Mouse (Mus musculus): ENCODE measurements at regions not wholly inside any gene's neighbourhood (a gene's known extent, or its start where the extent isn't known, plus 50 kb on each side); places are given as distances from the start of the nearest gene placed in this dataset.

DNA sequence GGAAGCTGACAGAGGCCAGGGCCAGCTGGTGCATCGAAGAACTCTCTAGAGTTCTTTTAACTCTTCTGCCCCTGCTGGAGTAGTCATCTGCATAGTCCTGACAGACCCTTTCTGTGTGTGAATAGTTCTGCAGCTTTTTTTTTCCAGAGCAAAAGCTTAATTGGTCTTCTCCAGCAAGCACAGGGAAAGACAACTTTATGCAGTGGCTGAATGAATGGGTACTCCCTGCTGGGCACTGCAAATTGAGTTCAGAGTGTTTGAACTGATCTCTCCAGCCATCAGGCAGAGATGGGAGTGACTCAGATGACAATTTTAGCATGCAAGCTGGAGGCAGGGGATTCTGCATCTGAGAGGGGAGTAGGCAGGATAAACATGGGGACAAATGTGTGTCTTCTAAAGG is 242.0 kb downstream of the Rpl10-ps3 start:
- H3K4me1 ChIP-seq (ENCODE audit: control insufficient read depth, insufficient read depth, low read length), result no peaks in the 10 kb centered on the region
- no peak for TF ChIP-seq CTCF (IDR thresholded peaks at IDR 0.05; ENCODE audit: borderline replicate concordance, insufficient read depth, low read depth, low read length)
- TF ChIP-seq POLR2A (IDR thresholded peaks at IDR 0.05; ENCODE audit: borderline replicate concordance, insufficient read depth, low read length), result no peak
- DNase-seq, result no peak
- H3K27me3 ChIP-seq (ENCODE audit: control insufficient read depth, insufficient read depth, low read length), result no peaks in the 10 kb centered on the region
- H3K27ac ChIP-seq (ENCODE audit: insufficient read depth, low read length), result no peak overlapping the region
- H3K4me3 ChIP-seq (replicated peaks; ENCODE audit: insufficient read depth, low read depth, low read length), result no peak overlapping the region
- WGBS, result 45% methylated on average over 1 of the region's 1 CpGs

DNA sequence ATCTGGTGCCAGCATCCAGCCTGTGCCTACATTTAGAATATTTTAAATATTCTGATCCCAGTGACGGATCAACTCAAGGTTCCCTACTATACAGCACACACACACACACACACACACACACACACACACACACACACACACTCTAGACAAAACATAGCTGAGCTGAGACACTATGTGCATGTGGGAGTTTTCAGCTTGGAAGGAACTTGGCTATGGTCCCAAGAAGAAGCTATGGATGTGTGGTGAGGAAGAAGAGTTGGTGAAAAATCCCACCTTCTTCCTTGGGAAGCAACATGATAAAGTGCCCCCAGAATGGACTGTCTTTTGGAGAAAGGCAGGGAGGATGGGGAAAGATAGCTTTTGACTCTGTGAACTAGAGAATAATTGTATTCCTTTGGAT is 243.7 kb downstream of the Rpl10-ps3 start:
- 58% methylated on average over 1 of the region's 1 CpGs for WGBS
- Histone ChIP-seq H3K27ac (ENCODE audit: insufficient read depth, low read length) (no peak overlapping the region), H3K4me1 (ENCODE audit: control insufficient read depth, insufficient read depth, low read length) (no peaks in the 10 kb centered on the region), H3K27me3 (ENCODE audit: control insufficient read depth, insufficient read depth, low read length) (no peaks in the 10 kb centered on the region), H3K4me3 (replicated peaks; ENCODE audit: insufficient read depth, low read depth, low read length) (no peak overlapping the region)
- TF ChIP-seq POLR2A (IDR thresholded peaks at IDR 0.05; ENCODE audit: borderline replicate concordance, insufficient read depth, low read length) (no peak), CTCF (IDR thresholded peaks at IDR 0.05; ENCODE audit: borderline replicate concordance, insufficient read depth, low read depth, low read length) (no peak)
- no peak for DNase-seq

DNA sequence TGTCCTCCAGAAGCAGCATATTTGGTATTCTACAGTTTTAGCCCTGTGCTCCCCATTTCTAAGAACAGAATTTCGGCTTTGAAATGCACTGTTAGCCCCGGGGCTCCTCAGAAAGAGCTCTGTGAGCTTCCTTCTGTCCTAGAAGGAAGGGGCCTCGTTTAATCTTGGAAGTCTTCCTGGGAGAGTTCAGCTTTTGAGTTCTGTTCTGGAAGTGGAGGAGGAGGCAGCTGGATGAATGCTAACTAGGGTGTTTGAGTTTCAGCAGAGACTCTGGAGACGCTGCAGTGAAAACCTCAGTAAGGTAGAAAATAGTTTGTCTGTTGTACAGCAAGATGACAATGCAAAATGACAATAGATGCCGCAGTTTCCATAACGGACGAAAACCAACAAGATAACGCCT is 253.8 kb downstream of the Rpl10-ps3 start:
- H3K4me3 ChIP-seq (replicated peaks; ENCODE audit: insufficient read depth, low read depth, low read length), result no peak overlapping the region
- WGBS, result 80% methylated on average over 8 of the region's 8 CpGs
- TF ChIP-seq CTCF (IDR thresholded peaks at IDR 0.05; ENCODE audit: borderline replicate concordance, insufficient read depth, low read depth, low read length) (no peak), POLR2A (IDR thresholded peaks at IDR 0.05; ENCODE audit: borderline replicate concordance, insufficient read depth, low read length) (no peak)
- H3K27ac ChIP-seq (ENCODE audit: insufficient read depth, low read length), result no peak overlapping the region
- H3K27me3 ChIP-seq (ENCODE audit: control insufficient read depth, insufficient read depth, low read length), result no peaks in the 10 kb centered on the region
- peak in 1 of 2 experiments; percentile 5 for DNase-seq
- no peaks in the 10 kb centered on the region for H3K4me1 ChIP-seq (ENCODE audit: control insufficient read depth, insufficient read depth, low read length)

DNA sequence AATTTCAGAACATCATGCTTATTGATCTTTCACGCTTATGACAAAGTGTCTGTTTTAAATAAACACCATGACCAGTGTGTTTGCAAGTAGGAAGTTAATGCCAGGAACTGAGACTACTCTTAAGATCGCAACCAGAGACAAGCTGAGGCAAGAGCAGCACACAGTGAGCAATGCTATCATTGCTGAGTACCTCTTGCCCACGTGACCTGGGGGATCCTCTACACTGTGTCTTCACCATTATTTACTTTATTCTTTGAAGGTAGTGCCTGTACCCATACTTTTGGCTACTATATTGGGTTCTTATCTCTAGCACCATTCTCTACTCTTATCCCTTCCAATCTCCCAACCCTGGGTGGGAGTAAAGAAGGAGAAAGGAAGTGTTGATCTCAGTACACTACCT is 254.9 kb downstream of the Rpl10-ps3 start:
- no peak for TF ChIP-seq POLR2A (IDR thresholded peaks at IDR 0.05; ENCODE audit: borderline replicate concordance, insufficient read depth, low read length)
- no peak for TF ChIP-seq CTCF (IDR thresholded peaks at IDR 0.05; ENCODE audit: borderline replicate concordance, insufficient read depth, low read depth, low read length)
- 79% methylated on average over 3 of the region's 3 CpGs for WGBS
- DNase-seq, result no peak
- H3K4me3 ChIP-seq (replicated peaks; ENCODE audit: insufficient read depth, low read depth, low read length), result no peak overlapping the region
- no peak overlapping the region for H3K27ac ChIP-seq (ENCODE audit: insufficient read depth, low read length)
- H3K4me1 ChIP-seq (ENCODE audit: control insufficient read depth, insufficient read depth, low read length), result no peaks in the 10 kb centered on the region
- no peaks in the 10 kb centered on the region for H3K27me3 ChIP-seq (ENCODE audit: control insufficient read depth, insufficient read depth, low read length)

DNA sequence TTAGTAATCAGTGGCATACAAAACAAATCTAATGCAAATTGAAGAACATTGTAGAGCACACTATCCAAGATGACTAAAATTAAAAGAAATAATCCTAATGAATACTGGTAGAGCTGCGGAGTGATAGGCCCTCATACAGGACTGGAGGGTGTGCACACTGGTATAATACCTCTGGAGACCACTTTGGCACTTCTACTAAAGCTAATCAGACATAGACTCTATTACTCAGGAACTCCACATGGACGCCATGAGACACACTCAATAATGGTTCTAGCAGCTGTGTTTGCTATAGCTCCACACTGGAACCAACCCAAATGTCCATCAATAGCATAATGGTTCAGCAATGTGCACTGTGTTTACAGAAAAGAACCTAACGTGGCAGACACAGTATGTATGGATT is 264.6 kb downstream of the Rpl10-ps3 start:
- H3K4me1 ChIP-seq (ENCODE audit: control insufficient read depth, insufficient read depth, low read length), result no peaks in the 10 kb centered on the region
- 77% methylated on average over 3 of the region's 3 CpGs for WGBS
- H3K27ac ChIP-seq (ENCODE audit: insufficient read depth, low read length), result no peak overlapping the region
- no peak overlapping the region for H3K4me3 ChIP-seq (replicated peaks; ENCODE audit: insufficient read depth, low read depth, low read length)
- no peak for TF ChIP-seq CTCF (IDR thresholded peaks at IDR 0.05; ENCODE audit: borderline replicate concordance, insufficient read depth, low read depth, low read length)
- TF ChIP-seq POLR2A (IDR thresholded peaks at IDR 0.05; ENCODE audit: borderline replicate concordance, insufficient read depth, low read length), result no peak
- no peaks in the 10 kb centered on the region for H3K27me3 ChIP-seq (ENCODE audit: control insufficient read depth, insufficient read depth, low read length)
- no peak for DNase-seq

DNA sequence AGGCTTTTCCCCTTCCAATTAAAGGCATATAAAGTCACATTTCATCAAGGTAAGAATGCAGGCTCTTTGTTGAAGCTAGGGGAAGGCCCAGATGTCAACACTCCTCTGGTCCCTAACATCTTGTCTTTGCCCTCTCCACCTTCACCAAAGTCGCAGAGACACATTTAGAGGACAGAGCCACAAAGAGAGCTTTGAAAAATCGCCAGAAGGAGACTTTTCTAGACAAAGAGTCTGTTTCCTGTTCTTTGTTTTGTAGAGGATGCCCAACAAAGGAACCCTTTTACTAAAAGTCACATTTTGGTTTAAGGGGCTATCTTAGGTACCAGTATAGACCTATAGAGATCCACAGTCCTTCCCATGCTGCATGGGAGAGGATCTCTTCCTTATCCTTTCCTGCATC is 269.9 kb upstream of the Ncam1 start:
- Histone ChIP-seq H3K4me3 (replicated peaks; ENCODE audit: insufficient read depth, low read depth, low read length) (no peak overlapping the region), H3K27ac (ENCODE audit: insufficient read depth, low read length) (no peak overlapping the region), H3K27me3 (ENCODE audit: control insufficient read depth, insufficient read depth, low read length) (no peaks in the 10 kb centered on the region), H3K4me1 (ENCODE audit: control insufficient read depth, insufficient read depth, low read length) (no peaks in the 10 kb centered on the region)
- 70% methylated on average over 2 of the region's 2 CpGs for WGBS
- TF ChIP-seq CTCF (IDR thresholded peaks at IDR 0.05; ENCODE audit: borderline replicate concordance, insufficient read depth, low read depth, low read length) (no peak), POLR2A (IDR thresholded peaks at IDR 0.05; ENCODE audit: borderline replicate concordance, insufficient read depth, low read length) (no peak)
- DNase-seq, result no peak

DNA sequence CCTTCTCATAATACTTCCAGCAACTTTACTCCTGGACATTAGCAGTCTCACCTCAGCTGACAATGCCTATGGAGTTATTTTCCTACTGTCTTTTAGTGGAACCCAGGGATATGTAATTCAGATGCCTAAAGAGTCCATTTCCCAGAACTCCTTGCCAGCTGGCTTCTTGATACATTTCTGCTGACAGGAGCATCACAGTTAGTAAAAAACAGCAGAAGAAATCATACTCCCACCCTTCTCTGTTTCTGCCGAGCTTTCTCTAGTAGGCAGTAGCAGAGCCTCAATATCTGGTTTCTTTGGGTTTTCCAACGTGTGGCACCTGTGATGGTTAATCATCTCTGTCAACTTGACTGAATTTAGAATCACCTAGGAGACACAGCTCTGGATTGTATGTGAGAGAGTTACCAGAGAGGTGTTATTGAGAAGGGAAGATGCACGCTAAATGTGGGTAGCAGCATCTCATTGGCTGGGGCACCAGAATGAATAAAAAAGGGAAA is 269.1 kb upstream of the Ncam1 start:
- TF ChIP-seq POLR2A (IDR thresholded peaks at IDR 0.05; ENCODE audit: borderline replicate concordance, insufficient read depth, low read length) (no peak), CTCF (IDR thresholded peaks at IDR 0.05; ENCODE audit: borderline replicate concordance, insufficient read depth, low read depth, low read length) (no peak)
- no peak overlapping the region for H3K27ac ChIP-seq (ENCODE audit: insufficient read depth, low read length)
- no peaks in the 10 kb centered on the region for H3K4me1 ChIP-seq (ENCODE audit: control insufficient read depth, insufficient read depth, low read length)
- WGBS, result 90% methylated on average over 3 of the region's 3 CpGs
- H3K4me3 ChIP-seq (replicated peaks; ENCODE audit: insufficient read depth, low read depth, low read length), result no peak overlapping the region
- H3K27me3 ChIP-seq (ENCODE audit: control insufficient read depth, insufficient read depth, low read length), result no peaks in the 10 kb centered on the region
- DNase-seq, result no peak

DNA sequence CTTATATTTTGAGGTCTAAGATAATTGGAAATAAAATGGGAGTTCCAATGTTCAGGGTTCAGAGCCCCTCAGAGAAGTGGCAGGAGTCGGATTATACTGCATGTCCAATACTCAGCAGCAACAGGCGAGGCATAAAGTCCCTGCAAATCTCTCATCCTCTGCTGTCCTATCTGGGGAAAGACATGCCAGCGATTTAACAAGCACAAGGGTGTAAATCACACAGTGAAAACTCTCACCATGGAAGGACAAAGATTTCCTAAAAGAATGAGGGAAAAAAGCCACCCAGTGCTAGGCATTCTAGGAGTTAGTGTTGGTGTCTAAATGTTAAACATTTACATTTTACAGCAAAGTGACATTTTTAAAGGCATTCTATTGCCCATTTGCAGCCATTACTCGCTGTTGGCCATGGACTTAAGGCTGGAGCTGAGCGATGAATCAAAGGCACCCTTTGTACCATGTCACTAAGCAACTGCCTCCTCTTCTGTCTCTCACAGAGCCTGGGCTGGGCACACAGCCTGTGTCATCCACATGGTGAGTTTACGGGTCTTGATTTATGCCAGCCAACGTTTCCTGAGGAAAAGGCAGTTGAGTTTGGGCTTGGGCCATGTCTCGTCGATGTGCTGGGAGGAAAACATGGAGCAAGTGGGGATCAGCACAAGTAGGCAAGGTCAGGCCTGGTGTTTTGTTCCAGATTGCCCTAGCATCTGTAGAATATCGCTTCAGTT is 265.9 kb upstream of the Ncam1 start:
- H3K4me3 ChIP-seq (replicated peaks; ENCODE audit: insufficient read depth, low read depth, low read length), result no peak overlapping the region
- WGBS, result 35% methylated on average over 10 of the region's 10 CpGs
- TF ChIP-seq POLR2A (IDR thresholded peaks at IDR 0.05; ENCODE audit: borderline replicate concordance, insufficient read depth, low read length), result no peak
- H3K27ac ChIP-seq (ENCODE audit: insufficient read depth, low read length), result peak overlapping the region; percentile 34; the same call in 1 of the 2 replicates
- no peaks in the 10 kb centered on the region for H3K27me3 ChIP-seq (ENCODE audit: control insufficient read depth, insufficient read depth, low read length)
- H3K4me1 ChIP-seq (ENCODE audit: control insufficient read depth, insufficient read depth, low read length), result no peaks in the 10 kb centered on the region
- peak; percentile 7 to 17 for DNase-seq

Data from cerebellum, adult 2 months (tissue).